Mouse (Mus musculus): Measurements from ENCODE around the gene Afmid.
"Not testable (repeated sequence)": the region's sequence is repeated elsewhere in the genome, so short reads cannot be mapped to it uniquely, and the experiment has no call there.

Gene Afmid

GRCm38 (mm10) chr11:117824060-117824969, 1.4 kb upstream of the Afmid start:
- DNase-seq (ENCODE audit: low read depth, low spot score): peak; percentile 87

DNA sequence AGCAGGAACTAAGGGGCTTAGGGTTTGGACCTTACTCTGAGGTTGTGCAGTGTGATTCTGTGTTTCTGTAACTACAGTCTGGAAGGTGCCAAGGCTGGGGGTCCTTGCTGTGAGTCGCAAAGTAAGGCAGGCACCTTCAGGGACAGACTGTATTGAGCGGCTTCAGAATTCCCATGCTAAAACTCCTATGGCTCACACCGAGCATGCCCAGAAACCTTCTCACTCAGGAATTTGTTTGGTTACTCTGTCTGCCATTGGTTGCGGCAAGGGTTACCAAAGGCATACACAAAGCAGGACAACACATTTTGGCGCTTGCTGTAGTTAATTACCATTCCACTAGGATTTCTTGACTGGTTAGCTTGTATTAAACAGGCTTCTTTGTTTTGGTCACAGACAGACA, 440 bp downstream of the Afmid start:
- DNase-seq (ENCODE audit: low read depth, low spot score): peak; percentile 61

GRCm38 (mm10) chr11:117826916-117827315, 1.2 kb downstream of the Afmid start:
- DNase-seq (ENCODE audit: low read depth, low spot score): no peak

DNA sequence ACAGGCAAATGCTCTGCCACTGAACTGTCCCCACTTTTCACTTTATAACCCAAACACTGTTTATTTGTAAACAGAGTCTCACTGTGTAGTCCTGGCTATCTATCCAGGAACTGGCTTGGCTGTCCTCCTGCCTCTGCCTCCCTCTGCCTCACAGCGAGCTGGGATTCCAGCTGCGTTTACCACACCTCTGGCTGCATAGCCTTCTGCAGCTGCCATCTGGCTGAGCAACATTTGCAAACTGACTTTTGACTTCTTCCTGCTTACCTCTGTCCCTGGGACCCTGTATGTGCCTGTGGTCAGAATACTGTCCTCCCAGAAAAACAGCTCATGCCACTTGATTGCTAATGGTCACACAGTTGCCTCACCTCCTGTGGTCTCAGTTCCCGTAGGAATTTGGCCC, 1.7 kb downstream of the Afmid start:
- no peak for DNase-seq (ENCODE audit: low read depth, low spot score)

DNA sequence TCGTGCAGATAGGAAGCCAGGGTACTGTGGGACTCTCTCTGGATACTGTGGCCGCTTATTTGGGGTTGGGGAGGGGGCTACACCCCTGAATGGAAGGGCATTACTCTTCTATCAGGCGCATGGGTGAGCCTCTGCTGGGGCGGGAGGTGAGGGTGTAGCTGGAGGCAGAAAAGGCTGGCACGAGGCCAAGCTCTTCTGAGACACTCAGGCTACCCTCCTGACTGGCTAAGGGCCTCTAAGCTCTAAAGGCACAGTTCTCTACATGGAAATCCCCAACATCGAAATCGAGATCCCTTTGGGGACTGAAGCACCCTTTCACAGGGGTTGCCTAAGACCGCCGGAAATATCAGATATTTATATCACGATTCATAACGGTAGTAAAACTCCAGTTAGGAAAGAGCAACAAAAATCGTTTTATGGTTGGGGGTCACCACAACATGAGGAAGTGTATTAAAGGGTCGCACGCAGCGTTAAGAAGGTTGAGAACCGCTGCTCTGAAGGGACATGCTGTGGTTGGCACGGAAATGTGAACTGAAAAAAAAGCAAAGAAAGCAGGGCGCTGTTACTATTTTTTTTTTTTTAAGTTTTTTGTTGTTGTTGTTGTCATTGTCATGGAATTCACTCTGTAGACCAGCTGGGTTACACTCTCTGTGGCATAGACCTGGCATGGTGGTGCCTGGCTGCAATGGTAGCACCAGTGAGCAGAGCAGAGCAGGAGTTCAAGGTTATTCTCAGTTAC, 2.6 kb downstream of the Afmid start:
- peak; percentile 41 for DNase-seq (ENCODE audit: low read depth, low spot score)

GRCm38 (mm10) chr11:117828888-117829604, 3.3 kb downstream of the Afmid start:
- peak; percentile 37 for DNase-seq (ENCODE audit: low read depth, low spot score)

- no peak for DNase-seq (ENCODE audit: low read depth, low spot score)
Observed at GRCm38 (mm10) chr11:117829671-117830215, 4.0 kb downstream of the Afmid start.

- DNase-seq (ENCODE audit: low read depth, low spot score): no peak
Observed at GRCm38 (mm10) chr11:117830401-117830800, 4.7 kb downstream of the Afmid start.

GRCm38 (mm10) chr11:117832086-117832969, 6.6 kb downstream of the Afmid start:
- DNase-seq (ENCODE audit: low read depth, low spot score): peak; percentile 97

DNA sequence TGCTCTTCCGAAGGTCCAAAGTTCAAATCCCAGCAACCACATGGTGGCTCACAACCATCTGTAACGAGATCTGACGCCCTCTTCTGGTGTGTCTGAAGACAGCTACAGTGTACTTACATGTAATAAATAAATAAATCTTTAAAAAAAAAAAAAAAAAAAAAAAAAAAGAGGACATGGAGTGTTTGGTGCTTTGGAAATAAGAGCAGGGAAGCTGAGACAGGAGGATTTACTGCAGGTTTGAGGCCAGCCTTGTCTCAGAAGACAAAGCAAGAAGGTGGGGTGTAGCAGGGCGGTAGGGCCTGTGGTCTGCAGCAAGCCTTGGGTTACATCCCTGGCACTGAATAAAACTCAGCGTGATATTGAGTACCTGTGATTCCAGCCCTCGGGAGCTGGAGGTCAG, 7.8 kb downstream of the Afmid start:
- DNase-seq (ENCODE audit: low read depth, low spot score): not testable (repeated sequence)

- no peak for DNase-seq (ENCODE audit: low read depth, low spot score)
Observed at GRCm38 (mm10) chr11:117834086-117834485, 8.4 kb downstream of the Afmid start.

- DNase-seq (ENCODE audit: low read depth, low spot score): peak; percentile 95
Observed at GRCm38 (mm10) chr11:117836306-117836705, 10.6 kb downstream of the Afmid start.

DNA sequence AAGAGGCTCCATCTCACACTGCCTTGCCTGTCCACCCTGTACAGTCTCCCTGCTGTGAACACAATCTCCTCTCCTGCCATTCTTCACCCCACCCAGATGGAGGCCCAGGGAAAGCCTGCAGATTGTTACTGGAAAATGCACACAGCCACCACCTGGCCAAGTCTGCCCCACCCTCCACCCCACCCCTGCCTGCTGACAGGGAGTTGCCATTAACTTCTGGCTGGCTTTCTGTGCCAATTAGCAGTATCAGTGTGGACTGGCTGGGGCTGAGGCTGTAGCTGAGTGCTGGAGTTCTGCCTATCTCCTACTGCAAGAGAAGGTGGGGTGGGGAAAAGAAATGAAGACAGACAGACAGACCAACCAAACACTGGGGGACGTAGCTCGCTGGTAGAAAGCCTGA, 12.8 kb downstream of the Afmid start:
- DNase-seq (ENCODE audit: low read depth, low spot score): peak; percentile 63

DNA sequence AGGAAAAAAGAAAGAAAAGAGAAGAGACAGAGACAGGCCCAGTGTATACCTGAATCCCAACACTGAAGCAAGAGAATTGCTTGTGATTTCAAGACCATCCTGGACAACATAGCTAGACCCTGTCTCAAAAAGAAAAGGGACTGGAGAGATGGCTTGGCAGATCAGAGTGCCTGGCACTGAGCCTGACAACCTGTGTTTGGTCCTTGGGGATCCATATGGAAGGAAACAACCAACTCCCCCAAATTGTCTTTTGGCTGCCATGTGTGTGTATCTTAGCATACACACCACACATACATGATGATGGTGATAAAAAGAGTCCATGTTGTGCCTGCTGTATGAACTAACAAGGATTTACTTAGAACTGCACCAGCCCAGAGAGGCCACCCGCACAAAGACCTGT, 13.3 kb downstream of the Afmid start:
- no peak for DNase-seq (ENCODE audit: low read depth, low spot score)

GRCm38 (mm10) chr11:117840910-117841309, 15.2 kb downstream of the Afmid start:
- no peak for DNase-seq (ENCODE audit: low read depth, low spot score)

DNA sequence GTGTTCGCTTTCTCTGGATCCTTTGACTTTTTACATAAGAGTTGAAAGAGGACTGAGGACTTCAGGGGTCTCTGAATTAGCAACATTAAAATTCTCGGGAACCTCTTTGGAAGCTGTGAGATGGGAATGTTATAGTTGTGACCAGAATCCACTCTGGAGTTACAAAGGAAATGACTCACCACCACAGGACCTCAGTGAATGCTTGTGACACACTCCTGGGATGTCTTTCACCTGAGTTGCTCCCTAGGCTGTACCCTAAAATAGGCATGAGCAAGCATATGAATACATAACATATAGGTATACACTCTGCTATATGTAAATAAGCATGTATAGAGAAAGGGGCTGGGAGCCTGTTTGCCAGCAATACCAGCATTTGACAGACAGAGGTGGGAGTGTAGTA, 17.7 kb downstream of the Afmid start:
- no peak for DNase-seq (ENCODE audit: low read depth, low spot score)

DNA sequence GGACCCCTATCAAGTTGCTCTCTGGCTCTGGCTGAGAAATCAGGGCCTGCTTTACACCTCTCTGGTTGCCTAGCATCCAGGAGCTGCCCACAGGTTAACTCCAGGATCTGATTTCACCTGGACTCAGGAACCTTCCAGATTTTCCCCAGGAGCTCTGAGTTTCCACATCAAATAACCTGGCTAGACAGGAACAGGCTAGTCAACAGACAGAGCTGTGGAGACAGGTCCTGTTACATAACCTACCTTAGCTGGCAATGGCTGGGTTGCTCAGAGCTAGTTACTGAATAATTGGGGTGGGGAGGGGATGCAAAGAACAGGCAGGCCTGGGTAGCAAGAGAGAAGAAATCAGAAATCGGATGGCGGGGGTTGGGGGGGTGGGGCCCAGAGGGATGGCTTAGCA, 19.3 kb downstream of the Afmid start:
- DNase-seq (ENCODE audit: low read depth, low spot score): no peak

GRCm38 (mm10) chr11:117845651-117846050, 19.9 kb downstream of the Afmid start:
- no peak for DNase-seq (ENCODE audit: low read depth, low spot score)

DNA sequence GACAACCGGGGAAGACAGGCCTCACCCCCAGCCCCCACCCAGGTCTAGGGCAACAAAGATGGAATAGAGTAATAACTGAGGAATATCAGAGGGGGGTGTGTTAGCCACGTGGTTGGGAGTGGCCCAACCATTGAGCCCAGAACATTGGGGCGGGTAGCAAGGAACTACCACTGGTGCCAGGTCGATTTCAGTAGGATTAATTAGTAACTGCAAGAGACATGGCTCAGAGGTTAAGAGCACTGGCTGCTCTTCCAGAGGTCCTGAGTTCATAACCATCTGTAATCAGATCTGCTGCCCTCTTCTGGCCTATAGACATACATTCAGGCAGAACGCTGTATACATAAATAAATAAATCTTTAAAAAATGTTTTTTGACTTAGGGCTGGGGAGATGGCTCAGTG, 20.9 kb downstream of the Afmid start:
- DNase-seq (ENCODE audit: low read depth, low spot score): no peak

DNA sequence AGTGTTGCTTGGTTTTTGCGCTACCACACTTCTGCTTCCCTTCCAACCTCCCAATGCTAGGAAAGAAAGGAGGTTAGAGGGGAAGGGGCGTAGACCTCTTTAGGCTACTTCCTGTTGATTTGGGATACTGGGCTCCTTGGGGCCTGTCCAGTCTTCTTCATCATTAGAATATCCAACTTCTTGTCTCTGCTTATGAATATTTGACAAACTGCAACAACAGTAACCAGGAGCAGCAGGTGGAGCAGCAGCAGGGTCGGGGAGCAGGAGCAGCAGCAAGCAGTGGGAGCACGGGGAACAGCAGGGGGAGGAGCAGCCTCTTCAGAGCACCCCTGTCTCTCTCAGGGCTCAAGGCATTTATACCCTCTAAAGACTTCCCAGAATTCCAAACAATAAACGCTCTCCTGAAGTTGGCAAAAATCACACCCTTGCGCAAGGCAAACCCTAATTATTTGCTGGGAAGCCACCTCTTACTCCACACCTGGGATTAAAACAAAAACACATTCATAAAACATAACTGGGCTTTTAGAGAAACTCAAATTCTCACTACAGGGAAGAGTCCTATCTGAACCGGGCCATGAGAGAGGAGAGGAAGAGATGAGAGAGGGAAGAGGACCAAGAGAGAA, 22.0 kb downstream of the Afmid start:
- DNase-seq (ENCODE audit: low read depth, low spot score): no peak
